Mouse (Mus musculus): ENCODE results near the gene Mcee. TPM values are rescaled to one million over a fixed set of nuclear protein-coding genes. Genes with fewer than 3 reads are reported as not detected.

The Mcee gene
- polyA plus RNA-seq, 1 experiment from 2014 or later: 101 TPM

DNA sequence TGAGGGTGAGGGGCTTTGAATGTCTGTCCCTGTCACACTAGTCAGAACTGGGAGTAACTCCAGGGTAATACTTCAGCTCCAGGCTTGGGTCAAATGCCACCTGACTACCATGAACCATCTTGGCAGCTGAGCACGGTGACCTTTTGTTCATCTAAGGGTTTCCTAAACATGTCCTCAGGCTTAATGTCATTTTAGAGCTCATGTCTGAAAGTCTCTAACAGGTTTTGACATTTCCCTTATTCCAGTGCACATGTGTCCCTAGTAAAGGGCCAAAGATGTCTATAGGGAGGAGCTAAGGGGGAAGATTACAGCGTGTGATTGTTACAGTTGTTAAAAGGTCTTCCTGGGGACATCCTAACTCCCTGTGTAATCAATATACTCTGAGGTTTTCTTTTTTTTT lies 65.4 kb downstream of the Mcee start:
- H3K4me1 ChIP-seq (ENCODE audit: insufficient read depth): no peaks in the 10 kb centered on the region
- no peaks in the 10 kb centered on the region for H3K9me3 ChIP-seq (ENCODE audit: low read length)
- no peaks in the 10 kb centered on the region for H3K27me3 ChIP-seq (ENCODE audit: insufficient read depth, low read length)
- no peak overlapping the region for H3K9ac ChIP-seq (replicated peaks)
- TF ChIP-seq EP300 (IDR thresholded peaks at IDR 0.05; ENCODE audit: low read depth) (no peak), CTCF (IDR thresholded peaks at IDR 0.05; ENCODE audit: low read depth) (no peak)
- DNase-seq (no peak), ATAC-seq (no peak)
- H3K36me3 ChIP-seq (replicated peaks; ENCODE audit: insufficient read depth, low read length): no peaks in the 10 kb centered on the region
- H3K27ac ChIP-seq (ENCODE audit: low read depth): no peak overlapping the region
- H3K4me2 ChIP-seq (ENCODE audit: low read depth, low read length): no peak overlapping the region
- H3K4me3 ChIP-seq (ENCODE audit: low read depth, low read length): no peak overlapping the region
- WGBS (ENCODE audit: insufficient replicate concordance): 75% methylated on average over 2 of the region's 2 CpGs

Other genes starting within 250 kb of the Mcee start
- 0.24 TPM in 1 of 2 replicates, not detected in the other for gene Trpm1, start 238.8 kb upstream of the Mcee start, polyA plus RNA-seq (2015; fragmentation: Nextera tagmentation; extraction: Ambion mirVana)
- 5.2 and 6.9 TPM in 2 replicates for gene Mtmr10, start 105.0 kb upstream of the Mcee start, polyA plus RNA-seq (2015; fragmentation: Nextera tagmentation; extraction: Ambion mirVana)
- 1.5 and 1.6 TPM in 2 replicates for gene Fan1, start 18.5 kb upstream of the Mcee start, polyA plus RNA-seq (2015; fragmentation: Nextera tagmentation; extraction: Ambion mirVana)
- 17.0 and 17.6 TPM in 2 replicates for gene Mphosph10, start 339 bp upstream of the Mcee start, polyA plus RNA-seq (2015; fragmentation: Nextera tagmentation; extraction: Ambion mirVana)
- not detected in 2 replicates for gene Apba2, start 109.1 kb downstream of the Mcee start, polyA plus RNA-seq (2015; fragmentation: Nextera tagmentation; extraction: Ambion mirVana)